Mouse (Mus musculus): ENCODE results near the gene Nufip1.

DNA sequence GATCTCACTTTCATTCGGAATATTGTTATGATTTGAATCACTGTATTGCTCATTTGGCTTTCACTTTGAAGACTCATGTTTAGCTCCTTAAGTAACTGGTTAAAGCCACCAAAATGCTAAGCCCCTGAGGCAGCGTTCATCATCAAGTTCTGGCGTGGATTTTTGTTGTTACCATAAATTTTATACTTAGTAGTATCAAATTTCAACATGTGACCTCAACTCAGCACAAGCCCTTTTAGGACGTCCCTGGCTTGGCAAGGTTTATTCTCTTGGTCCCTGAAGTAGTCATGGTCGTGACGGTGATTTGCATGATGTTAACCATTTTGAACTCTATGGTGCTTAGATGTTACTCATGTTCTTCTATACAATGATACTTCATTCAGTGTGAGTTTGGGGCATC lies 36.4 kb downstream of the Nufip1 start:
- TF ChIP-seq GATA1 (IDR thresholded peaks at IDR 0.05; ENCODE audit: borderline replicate concordance, low read length): no peak
- TF ChIP-seq FLI1 (IDR thresholded peaks at IDR 0.05; ENCODE audit: low read length): no peak

All from megakaryocyte, embryonic 14.5 days (primary cell).